Mouse (Mus musculus) kidney, adult 2 months (tissue): ENCODE data around the gene Gm29554. TPM values are rescaled to one million over a fixed set of nuclear protein-coding genes. Genes with fewer than 3 reads are reported as not detected.
"Not testable (repeated sequence)": the region's sequence is repeated elsewhere in the genome, so short reads cannot be mapped to it uniquely, and the experiment has no call there.

Experiments used
- DNase-seq: peaks from one replicate; pipeline ENCODE4 v3.0.0; 2021
- H3K27ac ChIP-seq: fragments of 200-500 bp; 2 replicates; pipeline ENCODE4 v1.5.1; 2012; ENCODE audit warnings: low read depth, low read length, control low read depth, inconsistent platforms; ENCODE audit not compliant: insufficient read depth
- H3K27me3 ChIP-seq: fragments of 200-500 bp; replicated peaks from 2 replicates; pipeline ENCODE4 v1.6.1; 2012; ENCODE audit warnings: mild to moderate bottlenecking, moderate library complexity, low read length, inconsistent platforms; ENCODE audit not compliant: control insufficient read depth, insufficient read depth
- H3K36me3 ChIP-seq: fragments of 200-500 bp; 2 replicates; pipeline ENCODE4 v1.6.1; 2012; ENCODE audit warnings: mild to moderate bottlenecking, moderate library complexity, low read length, inconsistent platforms; ENCODE audit not compliant: control insufficient read depth, insufficient read depth
- H3K4me1 ChIP-seq: fragments of 200-500 bp; 2 replicates; pipeline ENCODE4 v1.6.1; 2011; ENCODE audit warnings: low read length; ENCODE audit not compliant: control insufficient read depth, insufficient read depth
- H3K4me3 ChIP-seq: fragments of 200-500 bp; 2 replicates; pipeline ENCODE4 v1.5.1; 2011; ENCODE audit warnings: mild to moderate bottlenecking, low read depth, low read length, control low read depth; ENCODE audit not compliant: insufficient read depth
- WGBS: fragments of 180-500 bp; shearing (Covaris S2); methylation state at CpG from one replicate; pipeline ENCODE4 v1.1.7; 2018; 5-methylcytosine and 5-hydroxymethylcytosine counted together
- polyA plus RNA-seq: library from polyadenylated mRNA; depleted of rRNA; stranded (reverse); fragments of >200 nt; gene quantifications from 2 replicates; pipeline ENCODE4 v1.2.3, GENCODE M21; 2012; rRNA removed

Gm29554 gene
- not detected in 2 replicates for polyA plus RNA-seq

GRCm38 (mm10) chrY:12273632-12274031, at the start of gene Gm29554:
TSS of gene Gm29554 (plus strand) at chrY:12273932.
- H3K4me3 ChIP-seq, H3K27ac ChIP-seq, DNase-seq, H3K27me3 ChIP-seq, H3K4me1 ChIP-seq, H3K36me3 ChIP-seq: not testable (repeated sequence)
- WGBS = no CpG with 5 or more reads among the region's 6 CpGs

Other genes starting within 250 kb of the Gm29554 start
- gene Gm20812, start 108.0 kb downstream of the Gm29554 start, polyA plus RNA-seq = not detected in 2 replicates